Mouse (Mus musculus) erythroblast, embryonic 14.5 days (primary cell): ENCODE data around the gene Ints7. TPM values are rescaled to one million over a fixed set of nuclear protein-coding genes. Genes with fewer than 3 reads are reported as not detected.

Experiments
- H3K27me3 ChIP-seq: 2 replicates; pipeline ENCODE4 v1.6.1; 2012; ENCODE audit warnings: inconsistent platforms; ENCODE audit not compliant: control insufficient read depth
- H3K36me3 ChIP-seq: 2 replicates; pipeline ENCODE4 v1.6.1; 2012; ENCODE audit warnings: mild to moderate bottlenecking, inconsistent platforms; ENCODE audit not compliant: control insufficient read depth
- H3K4me1 ChIP-seq: 2 replicates; pipeline ENCODE4 v1.6.1; 2012; ENCODE audit warnings: inconsistent platforms; ENCODE audit not compliant: control insufficient read depth
- H3K4me3 ChIP-seq: replicated peaks from 2 replicates; pipeline ENCODE3; 2012; ENCODE audit warnings: moderate library complexity, mild to moderate bottlenecking, inconsistent platforms
- H3K9me3 ChIP-seq: 2 replicates; pipeline ENCODE4 v1.6.1; 2012; ENCODE audit warnings: low read length, inconsistent platforms, mixed read lengths; ENCODE audit not compliant: control insufficient read depth
- GATA1 ChIP-seq: IDR thresholded peaks from 2 replicates; pipeline ENCODE4 v1.6.1; 2012; ENCODE audit warnings: low read length, inconsistent platforms, mixed read lengths
- TAL1 ChIP-seq: IDR thresholded peaks from 3 replicates; pipeline ENCODE4 v1.6.1; 2012; ENCODE audit warnings: low read length, inconsistent platforms, mixed read lengths
- polyA plus RNA-seq: library from polyadenylated mRNA; stranded (reverse); fragments of >175 nt; gene quantifications from 2 replicates; pipeline ENCODE4 v1.2.3, GENCODE M21; 2012

Ints7 gene
- polyA plus RNA-seq, 1 experiment = 1.2 TPM

- no peaks in the 10 kb centered on the region for H3K9me3 ChIP-seq
These were observed 47.4 kb downstream of the Ints7 start for GRCm38 (mm10) chr1:191622801-191623200.

GRCm38 (mm10) chr1:191624492-191624891, 49.1 kb downstream of the Ints7 start:
- Histone ChIP-seq H3K36me3 (peaks cover 46% of the 10 kb centered on the region), H3K9me3 (no peaks in the 10 kb centered on the region), H3K4me1 (peaks cover 2% of the 10 kb centered on the region; the same call in 1 of the 2 replicates), H3K27me3 (no peaks in the 10 kb centered on the region), H3K4me3 (no peak overlapping the region)
- TF ChIP-seq TAL1 = no peak
- TF ChIP-seq GATA1 = no peak

More at GRCm38 (mm10) chr1:191622801-191623200, 47.4 kb downstream of the Ints7 start:
- TF ChIP-seq GATA1 (no peak), TAL1 (no peak)
- Histone ChIP-seq H3K4me1 (peaks cover 2% of the 10 kb centered on the region; the same call in 1 of the 2 replicates), H3K27me3 (no peaks in the 10 kb centered on the region), H3K4me3 (no peak overlapping the region), H3K36me3 (peaks cover 63% of the 10 kb centered on the region)

- Histone ChIP-seq H3K4me3 (no peak overlapping the region), H3K4me1 (peaks cover 2% of the 10 kb centered on the region; the same call in 1 of the 2 replicates)
These were observed 49.6 kb downstream of the Ints7 start for GRCm38 (mm10) chr1:191625026-191625425.

GRCm38 (mm10) chr1:191625620-191626019, 50.2 kb downstream of the Ints7 start:
- H3K36me3 ChIP-seq = peaks cover 35% of the 10 kb centered on the region
- H3K27me3 ChIP-seq = no peaks in the 10 kb centered on the region
- no peaks in the 10 kb centered on the region for H3K9me3 ChIP-seq
- TF ChIP-seq TAL1 = no peak
- TF ChIP-seq GATA1 = no peak
- H3K4me3 ChIP-seq = no peak overlapping the region
- peaks cover 2% of the 10 kb centered on the region; the same call in 1 of the 2 replicates for H3K4me1 ChIP-seq

More at GRCm38 (mm10) chr1:191625026-191625425, 49.6 kb downstream of the Ints7 start:
- Histone ChIP-seq H3K27me3 (no peaks in the 10 kb centered on the region), H3K9me3 (no peaks in the 10 kb centered on the region), H3K36me3 (peaks cover 41% of the 10 kb centered on the region)
- TF ChIP-seq GATA1 = no peak
- no peak for TF ChIP-seq TAL1

GRCm38 (mm10) chr1:191628457-191629169, 53.2 kb downstream of the Ints7 start:
- TF ChIP-seq GATA1 (no peak), TAL1 (no peak)
- no peak overlapping the region for H3K4me3 ChIP-seq
- H3K27me3 ChIP-seq = no peaks in the 10 kb centered on the region
- peaks cover 6% of the 10 kb centered on the region for H3K36me3 ChIP-seq
- H3K4me1 ChIP-seq = no peaks in the 10 kb centered on the region
- H3K9me3 ChIP-seq = no peaks in the 10 kb centered on the region

GRCm38 (mm10) chr1:191629170-191629636, 53.8 kb downstream of the Ints7 start:
- TF ChIP-seq TAL1 = no peak
- no peak for TF ChIP-seq GATA1
- no peak overlapping the region for H3K4me3 ChIP-seq
- H3K4me1 ChIP-seq = no peaks in the 10 kb centered on the region
- H3K36me3 ChIP-seq = peaks cover under 1% of the 10 kb centered on the region; the same call in 1 of the 2 replicates
- H3K9me3 ChIP-seq = no peaks in the 10 kb centered on the region
- H3K27me3 ChIP-seq = no peaks in the 10 kb centered on the region

GRCm38 (mm10) chr1:191632511-191633095, 57.2 kb downstream of the Ints7 start:
- no peak overlapping the region for H3K4me3 ChIP-seq
- no peaks in the 10 kb centered on the region for H3K27me3 ChIP-seq
- H3K9me3 ChIP-seq = no peaks in the 10 kb centered on the region
- no peaks in the 10 kb centered on the region for H3K4me1 ChIP-seq
- H3K36me3 ChIP-seq = no peaks in the 10 kb centered on the region
- TF ChIP-seq TAL1 = no peak
- TF ChIP-seq GATA1 = no peak

GRCm38 (mm10) chr1:191634116-191634515, 58.7 kb downstream of the Ints7 start:
- no peak overlapping the region for H3K4me3 ChIP-seq
- no peaks in the 10 kb centered on the region for H3K9me3 ChIP-seq
- no peaks in the 10 kb centered on the region for H3K4me1 ChIP-seq
- H3K36me3 ChIP-seq = no peaks in the 10 kb centered on the region
- TF ChIP-seq TAL1 = no peak
- TF ChIP-seq GATA1 = no peak
- no peaks in the 10 kb centered on the region for H3K27me3 ChIP-seq

GRCm38 (mm10) chr1:191638404-191638803, 63.0 kb downstream of the Ints7 start:
- no peaks in the 10 kb centered on the region for H3K36me3 ChIP-seq
- H3K4me3 ChIP-seq = no peak overlapping the region
- H3K9me3 ChIP-seq = no peaks in the 10 kb centered on the region
- H3K4me1 ChIP-seq = no peaks in the 10 kb centered on the region
- peaks cover 4% of the 10 kb centered on the region for H3K27me3 ChIP-seq
- TF ChIP-seq GATA1 = no peak
- no peak for TF ChIP-seq TAL1
